Mouse (Mus musculus) midbrain, postnatal 0 days (tissue): ENCODE data around the gene Dync1h1. TPM values are rescaled to one million over a fixed set of nuclear protein-coding genes. Genes with fewer than 3 reads are reported as not detected.
"Not testable (repeated sequence)": the region's sequence is repeated elsewhere in the genome, so short reads cannot be mapped to it uniquely, and the experiment has no call there.

Experiments used
- ATAC-seq: fragments of 200-750 bp; cut with Nextera tagmentation; 2 replicates; pipeline ENCODE4 v1.8.0; 2017; ENCODE audit warnings: moderate number of reproducible peaks, mild to moderate bottlenecking, moderate TSS enrichment, moderate library complexity; ENCODE audit not compliant: low FRiP score
- DNase-seq: peaks from one replicate; pipeline ENCODE4 v3.0.0-alpha.2; 2015; ENCODE audit warnings: low spot score
- H3K27ac ChIP-seq: fragments of 300-500 bp; sonication (generic); 2 replicates; pipeline ENCODE4 v1.5.1; 2014; ENCODE audit warnings: low read depth, mild to moderate bottlenecking, low read length, mixed read lengths
- H3K27me3 ChIP-seq: fragments of 300-500 bp; sonication (generic); 2 replicates; pipeline ENCODE4 v1.6.1; 2014; ENCODE audit warnings: low read length, control low read depth, mixed read lengths; ENCODE audit not compliant: insufficient read depth
- H3K36me3 ChIP-seq: fragments of 300-500 bp; sonication (generic); 2 replicates; pipeline ENCODE4 v1.6.1; 2014; ENCODE audit warnings: low read length, control low read depth, mixed read lengths; ENCODE audit not compliant: insufficient read depth
- H3K4me1 ChIP-seq: fragments of 300-500 bp; sonication (generic); 2 replicates; pipeline ENCODE4 v1.6.1; 2014; ENCODE audit warnings: mild to moderate bottlenecking, control low read depth, antibody characterized with exemption, low read length, mixed read lengths; ENCODE audit not compliant: insufficient read depth
- H3K4me2 ChIP-seq: fragments of 300-500 bp; sonication (generic); 2 replicates; pipeline ENCODE4 v1.6.1; 2014; ENCODE audit warnings: low read depth, mild to moderate bottlenecking, low read length, mixed read lengths; ENCODE audit not compliant: poor library complexity, severe bottlenecking
- H3K4me3 ChIP-seq: fragments of 300-500 bp; sonication (generic); 2 replicates; pipeline ENCODE4 v1.5.1; 2014; ENCODE audit warnings: low read depth, mild to moderate bottlenecking, low read length, moderate library complexity
- H3K9ac ChIP-seq: fragments of 300-500 bp; sonication (generic); replicated peaks from 2 replicates; pipeline ENCODE4 v1.6.1; 2014; ENCODE audit warnings: mild to moderate bottlenecking, low read length, moderate library complexity, mixed read lengths; ENCODE audit not compliant: poor library complexity, severe bottlenecking
- H3K9me3 ChIP-seq: fragments of 300-500 bp; sonication (generic); 2 replicates; pipeline ENCODE4 v1.6.1; 2016; ENCODE audit warnings: low read length, control low read depth
- CTCF ChIP-seq: IDR thresholded peaks from 2 replicates; pipeline ENCODE4 v1.5.1; 2016; ENCODE audit warnings: antibody characterized with exemption, mild to moderate bottlenecking
- WGBS: fragments of 180-500 bp; shearing (Covaris S2); extraction: QIAGEN DNeasy Blood & Tissue Kit; methylation state at CpG from one replicate; pipeline ENCODE4 v1.1.7; 2014; 5-methylcytosine and 5-hydroxymethylcytosine counted together
- polyA plus RNA-seq: library from polyadenylated mRNA; unstranded; fragments of >200 nt; fragmentation: Nextera tagmentation; extraction: Ambion mirVana; gene quantifications from 2 replicates; pipeline ENCODE4 v1.2.1, GENCODE M21; 2015
- total RNA-seq: library from RNA; depleted of rRNA; stranded (reverse); fragments of >200 nt; gene quantifications from 2 replicates; pipeline ENCODE4 v1.2.3, GENCODE M21; 2014

The Dync1h1 gene
- total and polyA plus RNA-seq, 2 experiments from 2014 or later: 60.3 to 271 TPM

DNA sequence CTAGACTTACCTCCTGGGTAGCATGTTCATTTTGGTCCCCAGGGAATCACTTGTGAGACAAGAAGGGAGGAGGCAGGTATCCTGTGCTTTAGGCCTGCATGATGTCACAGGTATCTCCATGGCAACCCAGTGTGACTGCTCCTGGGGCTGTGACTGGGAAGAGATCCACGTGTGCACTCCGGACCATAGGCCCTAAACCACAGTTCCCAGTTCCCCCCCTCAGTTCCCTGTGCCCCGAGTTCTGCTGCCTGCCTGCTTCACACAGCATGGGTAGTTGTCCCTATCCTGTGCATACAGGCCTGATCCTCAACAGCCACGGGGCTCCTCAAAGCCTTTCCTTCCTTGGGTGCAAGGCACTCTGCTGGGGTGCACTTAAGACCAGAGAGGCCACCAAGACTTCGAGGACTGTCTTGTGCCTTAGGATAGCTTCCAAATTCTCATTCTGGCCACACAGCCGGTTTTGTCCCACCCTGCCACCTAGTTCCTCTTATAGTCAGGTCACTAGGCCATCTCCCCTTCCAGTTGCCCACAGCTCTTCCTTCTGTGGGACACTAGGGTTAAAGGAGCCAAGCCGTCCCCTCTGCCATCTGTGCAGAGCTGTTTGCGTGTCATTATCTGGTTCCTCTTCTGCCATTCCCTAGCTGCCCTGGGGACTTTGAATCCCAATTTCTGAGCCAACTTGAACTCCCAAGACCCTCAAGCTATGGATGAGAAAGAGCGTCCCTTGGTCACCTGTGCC is 81.5 kb downstream of the Dync1h1 start, which contains the start of gene 1700001K19Rik:
Gene 1700001K19Rik (minus strand): TSS at position 59 of the 739 bp plus-strand sequence.
- Histone ChIP-seq H3K27ac (no peak within 1 kb of the TSS), H3K36me3 (0 out of 2 replicates have a peak, but pooled peaks cover 7% of the 10 kb centered on the region), H3K4me3 (no peak within 1 kb of the TSS), H3K9me3 (no peaks in the 10 kb centered on the region), H3K4me1 (no peaks in the 10 kb centered on the region), H3K9ac (no peak within 1 kb of the TSS), H3K27me3 (no peaks in the 10 kb centered on the region), H3K4me2 (no peak within 1 kb of the TSS)
- ATAC-seq (no peak), DNase-seq (no peak)
- no peak for TF ChIP-seq CTCF
- 76% methylated on average over 9 of the region's 9 CpGs for WGBS

DNA sequence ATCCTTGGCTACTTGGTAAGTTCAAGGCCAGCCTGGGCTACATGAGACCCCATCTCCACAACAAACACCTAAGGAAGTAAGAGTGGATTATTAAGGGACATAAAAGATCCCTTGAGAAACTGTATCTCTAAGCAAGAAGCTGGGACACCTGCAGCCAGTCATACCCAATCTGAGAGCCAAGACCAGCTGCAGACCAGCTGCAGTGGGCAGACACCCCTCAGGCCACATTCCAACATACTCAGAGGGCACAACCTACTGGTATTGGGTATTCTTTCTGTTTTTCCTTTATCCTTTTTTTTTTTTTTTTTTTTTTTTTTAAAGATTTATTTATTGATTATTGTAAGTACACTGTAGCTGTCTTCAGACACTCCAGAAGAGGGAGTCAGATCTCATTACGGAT is 82.3 kb downstream of the Dync1h1 start:
- Histone ChIP-seq H3K4me3 (no peak overlapping the region), H3K36me3 (0 out of 2 replicates have a peak, but pooled peaks cover 11% of the 10 kb centered on the region), H3K9me3 (no peaks in the 10 kb centered on the region), H3K27ac (no peak overlapping the region), H3K27me3 (no peaks in the 10 kb centered on the region), H3K4me2 (no peak overlapping the region), H3K4me1 (no peaks in the 10 kb centered on the region), H3K9ac (no peak overlapping the region)
- no peak for DNase-seq
- TF ChIP-seq CTCF: no peak
- ATAC-seq: no peak
- WGBS: no CpG with 5 or more reads among the region's 1 CpGs

DNA sequence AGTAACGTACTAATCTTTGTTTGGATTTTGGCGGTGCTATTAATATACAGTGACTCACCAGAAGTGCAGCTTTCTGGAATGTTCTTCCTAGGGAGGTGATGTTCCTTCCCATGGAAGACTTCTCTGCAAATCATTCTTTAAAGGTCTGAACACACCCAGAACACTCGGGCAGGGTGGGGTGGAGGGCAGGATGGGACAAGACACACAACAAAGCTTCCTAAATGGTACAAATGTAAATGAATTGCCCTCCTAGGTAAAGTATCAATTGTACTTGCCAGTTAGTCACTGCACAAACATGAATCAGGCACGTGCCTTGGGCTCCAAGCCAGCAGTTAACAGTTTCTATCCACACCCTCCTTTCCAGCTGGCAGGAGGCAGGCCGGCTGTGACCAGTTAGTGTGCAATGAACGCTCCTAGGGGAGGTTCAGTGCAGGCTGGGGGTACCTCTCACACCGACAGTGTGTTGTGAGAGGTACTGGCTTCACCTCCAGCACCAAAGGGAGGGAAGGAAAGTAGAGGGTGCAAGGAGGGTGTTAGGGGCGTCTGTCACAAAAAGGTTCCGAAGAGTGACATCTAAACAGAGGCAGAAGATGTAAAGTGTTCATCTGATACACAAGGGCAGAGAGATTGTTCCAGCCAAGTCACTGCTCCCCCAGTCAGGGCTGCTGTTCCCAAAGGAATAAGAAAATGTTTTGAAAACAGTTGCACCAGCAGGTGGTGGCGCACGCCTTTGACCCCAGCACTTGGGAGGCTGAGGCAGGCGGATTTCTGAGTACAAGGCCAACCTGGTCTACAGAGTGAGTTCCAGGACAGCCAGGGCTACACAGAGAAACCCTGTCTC is 86.9 kb downstream of the Dync1h1 start:
- H3K4me2 ChIP-seq: no peak overlapping the region
- DNase-seq: peak; percentile 25
- H3K9ac ChIP-seq: no peak overlapping the region
- no peak for TF ChIP-seq CTCF
- H3K36me3 ChIP-seq: peaks cover 30% of the 10 kb centered on the region
- ATAC-seq: no peak
- no peak overlapping the region for H3K4me3 ChIP-seq
- no peak overlapping the region for H3K27ac ChIP-seq
- no peaks in the 10 kb centered on the region for H3K4me1 ChIP-seq
- 76% methylated on average over 12 of the region's 12 CpGs for WGBS
- H3K9me3 ChIP-seq: no peaks in the 10 kb centered on the region
- H3K27me3 ChIP-seq: no peaks in the 10 kb centered on the region

DNA sequence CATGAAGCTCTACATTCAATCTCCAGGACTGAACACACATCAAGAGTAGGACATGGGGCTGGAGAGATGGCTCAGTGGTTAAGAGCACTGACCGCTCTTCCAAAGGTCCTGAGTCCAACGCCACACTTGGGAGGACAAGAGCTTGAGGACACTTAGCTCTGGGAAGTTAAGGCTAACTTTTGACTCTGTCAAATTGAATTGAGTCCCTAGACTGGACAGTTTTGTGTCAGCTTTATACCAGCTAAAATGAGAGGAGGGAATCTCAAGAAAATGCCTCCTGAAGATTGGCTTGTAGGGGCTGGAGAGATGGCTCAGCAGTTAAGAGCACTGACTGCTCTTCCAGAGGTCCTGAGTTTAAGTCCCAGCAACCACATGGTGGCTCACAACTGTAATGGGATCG is 87.7 kb downstream of the Dync1h1 start:
- DNase-seq, ATAC-seq, H3K9me3 ChIP-seq, H3K27ac ChIP-seq, H3K9ac ChIP-seq, H3K4me1 ChIP-seq, H3K27me3 ChIP-seq, H3K4me2 ChIP-seq, H3K4me3 ChIP-seq: not testable (repeated sequence)
- 96% methylated on average over 3 of the region's 3 CpGs for WGBS
- peaks cover 30% of the 10 kb centered on the region for H3K36me3 ChIP-seq

DNA sequence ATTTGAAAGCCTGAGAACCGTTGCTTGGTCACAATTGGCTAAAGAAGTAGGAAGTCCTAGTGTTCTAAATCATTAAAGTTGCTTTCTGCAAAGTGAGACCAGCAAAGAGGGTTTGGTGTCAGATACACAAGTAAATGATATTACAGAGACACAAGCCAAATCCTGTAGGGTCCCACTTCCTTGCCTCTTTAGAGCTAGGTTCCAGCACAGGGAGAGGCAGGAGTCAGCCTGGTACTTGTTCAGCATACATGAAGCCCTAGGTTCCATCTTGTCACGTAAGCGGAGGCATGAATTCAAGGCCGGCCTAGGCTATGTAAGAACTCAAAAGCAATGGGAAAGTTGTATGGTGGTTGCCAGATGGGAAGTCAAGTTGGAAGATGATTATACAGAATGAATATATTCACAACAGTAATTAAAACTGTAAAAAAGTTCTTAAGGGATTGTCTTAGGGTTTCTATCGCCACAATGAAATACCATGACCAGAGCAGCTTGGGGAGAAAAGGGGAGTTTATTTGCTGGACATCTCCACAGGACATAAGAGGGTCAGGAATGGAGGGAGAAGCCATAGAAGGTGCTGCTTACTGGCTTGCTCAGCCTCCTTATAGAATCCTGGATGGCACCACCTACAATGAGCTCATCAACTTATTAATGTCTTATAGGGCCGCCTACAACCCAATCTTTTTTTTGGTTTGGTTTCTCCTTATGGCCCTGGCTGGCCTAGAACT is 88.8 kb downstream of the Dync1h1 start:
- 92% methylated on average over 6 of the region's 6 CpGs for WGBS
- peaks cover 35% of the 10 kb centered on the region for H3K36me3 ChIP-seq
- H3K4me3 ChIP-seq: no peak overlapping the region
- no peak for TF ChIP-seq CTCF
- ATAC-seq (no peak), DNase-seq (no peak)
- no peaks in the 10 kb centered on the region for H3K27me3 ChIP-seq
- H3K9me3 ChIP-seq: no peaks in the 10 kb centered on the region
- H3K4me1 ChIP-seq: no peaks in the 10 kb centered on the region
- no peak overlapping the region for H3K9ac ChIP-seq
- no peak overlapping the region for H3K4me2 ChIP-seq
- H3K27ac ChIP-seq: no peak overlapping the region

DNA sequence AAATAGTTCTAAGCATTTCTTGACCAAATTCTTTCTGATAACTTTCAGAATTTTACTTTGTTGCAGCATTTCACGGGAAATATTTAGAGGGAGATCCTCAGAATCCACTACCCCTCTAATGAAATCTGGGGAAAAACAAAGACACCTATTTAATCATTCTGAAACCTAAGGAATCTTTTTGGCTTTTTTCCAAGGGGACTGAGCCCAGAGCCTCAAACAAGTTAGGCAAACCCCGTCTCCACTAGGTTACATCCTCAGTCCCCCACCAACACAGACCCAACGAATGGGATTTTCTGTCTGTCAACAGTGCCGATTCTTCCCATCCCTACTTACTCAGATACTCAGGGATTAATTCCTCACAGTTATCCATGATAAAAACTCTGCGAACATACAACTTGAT is 92.1 kb downstream of the Dync1h1 start:
- not testable (repeated sequence) for H3K4me2 ChIP-seq, ATAC-seq

More for the DNA sequence above, 92.1 kb downstream of the Dync1h1 start:
- 72% methylated on average over 5 of the region's 5 CpGs for WGBS
- H3K4me1 ChIP-seq, H3K4me3 ChIP-seq, H3K27me3 ChIP-seq, DNase-seq, H3K27ac ChIP-seq, H3K9me3 ChIP-seq, H3K9ac ChIP-seq: not testable (repeated sequence)
- H3K36me3 ChIP-seq: peaks cover 25% of the 10 kb centered on the region
